Mouse (Mus musculus): ENCODE measurements at regions not wholly inside any gene's neighbourhood (a gene's known extent, or its start where the extent isn't known, plus 50 kb on each side); places are given as distances from the start of the nearest gene placed in this dataset.

GRCm38 (mm10) chr3:9340344-9340743 is 269.5 kb downstream of the Zfp704 start:
- Histone ChIP-seq H3K27me3 (ENCODE audit: control insufficient read depth, insufficient read depth, insufficient read length) (no peaks in the 10 kb centered on the region), H3K79me2 (ENCODE audit: control insufficient read depth, insufficient read depth) (no peaks in the 10 kb centered on the region), H3K36me3 (ENCODE audit: control insufficient read depth, insufficient read depth) (no peaks in the 10 kb centered on the region), H3ac (ENCODE audit: control insufficient read depth, insufficient read length) (no peak overlapping the region), H3K4me3 (no peak overlapping the region), H3K4me2 (ENCODE audit: low read depth) (no peak overlapping the region)
- TF ChIP-seq REST (IDR thresholded peaks at IDR 0.05; ENCODE audit: insufficient read depth, insufficient read length) (no peak), MYOD1 (IDR thresholded peaks at IDR 0.05; ENCODE audit: control insufficient read depth in 1 of 3, insufficient read length in 2 of 3, low read depth in 2 of 3) (no peak)

- no peak overlapping the region for H3K4me2 ChIP-seq (ENCODE audit: low read depth)
- H3ac ChIP-seq (ENCODE audit: control insufficient read depth, insufficient read length): no peak overlapping the region
- H3K4me3 ChIP-seq: no peak overlapping the region
- no peaks in the 10 kb centered on the region for H3K27me3 ChIP-seq (ENCODE audit: control insufficient read depth, insufficient read depth, insufficient read length)
- no peaks in the 10 kb centered on the region for H3K79me2 ChIP-seq (ENCODE audit: control insufficient read depth, insufficient read depth)
- TF ChIP-seq E2F4 (IDR thresholded peaks at IDR 0.05; ENCODE audit: insufficient read depth) (no peak), USF1 (IDR thresholded peaks at IDR 0.05; ENCODE audit: low read depth) (no peak), MYOD1 (IDR thresholded peaks at IDR 0.05; ENCODE audit: control insufficient read depth in 1 of 3, insufficient read length in 2 of 3, low read depth in 2 of 3) (no peak), CEBPB (IDR thresholded peaks at IDR 0.05; ENCODE audit: insufficient read depth, poor library complexity, severe bottlenecking) (no peak), MYOG (IDR thresholded peaks at IDR 0.05; ENCODE audit: control insufficient read depth in 1 of 3, insufficient read depth in 1 of 3, insufficient read length in 2 of 3, low read depth in 2 of 3) (no peak), SRF (IDR thresholded peaks at IDR 0.05; ENCODE audit: control insufficient read depth, insufficient read length, low read depth) (no peak), REST (IDR thresholded peaks at IDR 0.05; ENCODE audit: insufficient read depth, insufficient read length) (no peak), POLR2A (IDR thresholded peaks at IDR 0.05; ENCODE audit: insufficient read length, low read depth) (no peak), TCF3 (IDR thresholded peaks at IDR 0.05; ENCODE audit: insufficient read length, low read depth) (no peak), TCF12 (IDR thresholded peaks at IDR 0.05; ENCODE audit: insufficient read depth, poor library complexity, severe bottlenecking) (no peak), POLR2AphosphoS2 (IDR thresholded peaks at IDR 0.05; ENCODE audit: insufficient read length, low read depth) (no peak), MAX (IDR thresholded peaks at IDR 0.05; ENCODE audit: low read depth) (no peak)
- no peaks in the 10 kb centered on the region for H3K36me3 ChIP-seq (ENCODE audit: control insufficient read depth, insufficient read depth)
These were observed 270.2 kb downstream of the Zfp704 start for GRCm38 (mm10) chr3:9339669-9340068.

- Histone ChIP-seq H3K4me3 (no peak overlapping the region), H3K4me2 (ENCODE audit: low read depth) (no peak overlapping the region), H3K79me2 (ENCODE audit: control insufficient read depth, insufficient read depth) (no peaks in the 10 kb centered on the region), H3ac (ENCODE audit: control insufficient read depth, insufficient read length) (no peak overlapping the region), H3K36me3 (ENCODE audit: control insufficient read depth, insufficient read depth) (no peaks in the 10 kb centered on the region), H3K27me3 (ENCODE audit: control insufficient read depth, insufficient read depth, insufficient read length) (peaks cover 5% of the 10 kb centered on the region)
- TF ChIP-seq SRF (IDR thresholded peaks at IDR 0.05; ENCODE audit: control insufficient read depth, insufficient read length, low read depth) (no peak), POLR2AphosphoS2 (IDR thresholded peaks at IDR 0.05; ENCODE audit: insufficient read length, low read depth) (no peak), POLR2A (IDR thresholded peaks at IDR 0.05; ENCODE audit: insufficient read length, low read depth) (no peak), TCF12 (IDR thresholded peaks at IDR 0.05; ENCODE audit: insufficient read depth, poor library complexity, severe bottlenecking) (no peak), MYOD1 (IDR thresholded peaks at IDR 0.05; ENCODE audit: control insufficient read depth in 1 of 3, insufficient read length in 2 of 3, low read depth in 2 of 3) (no peak), MAX (IDR thresholded peaks at IDR 0.05; ENCODE audit: low read depth) (no peak), E2F4 (IDR thresholded peaks at IDR 0.05; ENCODE audit: insufficient read depth) (no peak), MYOG (IDR thresholded peaks at IDR 0.05; ENCODE audit: control insufficient read depth in 1 of 3, insufficient read depth in 1 of 3, insufficient read length in 2 of 3, low read depth in 2 of 3) (no peak)
These were observed 274.3 kb downstream of the Zfp704 start for GRCm38 (mm10) chr3:9335580-9335979.

Measured in myocyte (in vitro differentiated cells).